Mouse (Mus musculus) liver, postnatal 0 days (tissue): ENCODE results near the gene Mnat1. TPM values are rescaled to one million over a fixed set of nuclear protein-coding genes. Genes with fewer than 3 reads are reported as not detected.

Source experiments
- ATAC-seq: fragments of 200-750 bp; cut with Nextera tagmentation; 2 replicates; pipeline ENCODE4 v1.8.0; 2017; ENCODE audit warnings: mild to moderate bottlenecking, moderate library complexity
- DNase-seq: peaks from one replicate; pipeline ENCODE4 v3.0.0-alpha.2; 2016
- H3K27ac ChIP-seq: fragments of 300-500 bp; sonication (generic); 2 replicates; pipeline ENCODE4 v1.5.1; 2014; ENCODE audit warnings: antibody characterized with exemption, moderate library complexity, mild to moderate bottlenecking, low read depth
- H3K27me3 ChIP-seq: fragments of 300-500 bp; sonication (generic); 2 replicates; pipeline ENCODE4 v1.6.1; 2014; ENCODE audit warnings: low read length, control low read depth, mixed read lengths; ENCODE audit not compliant: insufficient read depth
- H3K36me3 ChIP-seq: fragments of 300-500 bp; sonication (generic); replicated peaks from 2 replicates; pipeline ENCODE4 v1.6.1; 2014; ENCODE audit warnings: mild to moderate bottlenecking, control low read depth, low read length, moderate library complexity, mixed read lengths; ENCODE audit not compliant: insufficient read depth
- H3K4me1 ChIP-seq: fragments of 300-500 bp; sonication (generic); 2 replicates; pipeline ENCODE4 v1.6.1; 2014; ENCODE audit warnings: antibody characterized with exemption, mild to moderate bottlenecking, control low read depth; ENCODE audit not compliant: insufficient read depth
- H3K4me2 ChIP-seq: fragments of 300-500 bp; sonication (generic); 2 replicates; pipeline ENCODE4 v1.6.1; 2014; ENCODE audit warnings: low read depth, mild to moderate bottlenecking, low read length, moderate library complexity, mixed read lengths
- H3K4me3 ChIP-seq: fragments of 300-500 bp; sonication (generic); 2 replicates; pipeline ENCODE4 v1.5.1; 2014; ENCODE audit warnings: low read depth, low read length
- H3K9ac ChIP-seq: fragments of 300-500 bp; sonication (generic); replicated peaks from 2 replicates; pipeline ENCODE4 v1.6.1; 2014; ENCODE audit warnings: mild to moderate bottlenecking, moderate library complexity
- H3K9me3 ChIP-seq: fragments of 300-500 bp; sonication (generic); 2 replicates; pipeline ENCODE4 v1.6.1; 2016; ENCODE audit warnings: mild to moderate bottlenecking, control low read depth, low read length, mixed read lengths
- CTCF ChIP-seq: sonication (generic); IDR thresholded peaks from 2 replicates; pipeline ENCODE4 v1.5.1; 2016; ENCODE audit warnings: antibody characterized with exemption, low read depth
- EP300 ChIP-seq: IDR thresholded peaks from 2 replicates; pipeline ENCODE4 v1.6.1; 2016; ENCODE audit warnings: antibody characterized with exemption, low read depth, mild to moderate bottlenecking
- WGBS: fragments of 180-500 bp; shearing (Covaris S2); extraction: QIAGEN DNeasy Blood & Tissue Kit; methylation state at CpG from one replicate; pipeline ENCODE4 v1.1.7; 2014; ENCODE audit not compliant: insufficient replicate concordance; 5-methylcytosine and 5-hydroxymethylcytosine counted together
- polyA plus RNA-seq: library from polyadenylated mRNA; unstranded; fragments of >200 nt; fragmentation: Nextera tagmentation; extraction: Ambion mirVana; gene quantifications from 2 replicates; pipeline ENCODE4 v1.2.1, GENCODE M21; 2015

Gene Mnat1
- polyA plus RNA-seq, 1 experiment from 2014 or later = 8.6 TPM

GRCm38 (mm10) chr12:73215773-73216172, 92.3 kb downstream of the Mnat1 start:
- ATAC-seq (no peak), DNase-seq (no peak)
- WGBS = 53% methylated on average over 5 of the region's 5 CpGs
- no peak overlapping the region for H3K4me2 ChIP-seq
- no peak overlapping the region for H3K9ac ChIP-seq
- no peaks in the 10 kb centered on the region; the same call in 1 of the 2 replicates for H3K9me3 ChIP-seq
- H3K4me1 ChIP-seq = no peaks in the 10 kb centered on the region
- H3K27ac ChIP-seq = no peak overlapping the region
- no peak overlapping the region for H3K4me3 ChIP-seq
- no peaks in the 10 kb centered on the region for H3K27me3 ChIP-seq
- TF ChIP-seq CTCF (no peak), EP300 (no peak)
- peaks cover 8% of the 10 kb centered on the region; the same call in 1 of the 2 replicates for H3K36me3 ChIP-seq

DNA sequence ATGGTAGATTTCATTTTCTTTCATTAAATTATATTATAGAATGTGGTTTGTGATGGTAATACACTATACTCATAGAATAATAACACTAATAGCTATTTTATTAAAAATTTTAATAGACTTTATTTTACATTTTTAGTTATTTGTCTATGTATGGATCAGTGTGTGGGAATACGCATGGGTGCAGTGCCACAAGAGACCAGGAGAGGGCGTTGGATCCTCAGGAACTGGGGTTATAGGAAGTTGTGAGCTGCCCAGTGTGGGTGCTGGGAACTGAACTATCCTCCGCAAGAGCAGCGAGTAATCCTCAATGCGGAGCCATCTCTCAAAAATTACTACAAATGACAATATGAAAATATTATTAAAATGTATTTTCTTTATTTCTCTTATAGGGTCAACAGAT, 95.1 kb downstream of the Mnat1 start:
- no peaks in the 10 kb centered on the region for H3K27me3 ChIP-seq
- no peak overlapping the region for H3K4me2 ChIP-seq
- no peak for ATAC-seq
- WGBS = 89% methylated on average over 5 of the region's 5 CpGs
- H3K4me3 ChIP-seq = no peak overlapping the region
- H3K27ac ChIP-seq = no peak overlapping the region
- peaks cover 8% of the 10 kb centered on the region; the same call in 1 of the 2 replicates for H3K36me3 ChIP-seq
- no peak overlapping the region for H3K9ac ChIP-seq
- no peak for DNase-seq
- H3K4me1 ChIP-seq = no peaks in the 10 kb centered on the region
- no peaks in the 10 kb centered on the region; the same call in 1 of the 2 replicates for H3K9me3 ChIP-seq
- no peak for TF ChIP-seq EP300
- 0 out of 2 replicates have a peak, but pooled peaks have one; percentile 27 for TF ChIP-seq CTCF

GRCm38 (mm10) chr12:73221235-73221634, 97.7 kb downstream of the Mnat1 start:
- WGBS = 60% methylated on average over 3 of the region's 3 CpGs
- no peaks in the 10 kb centered on the region; the same call in 1 of the 2 replicates for H3K9me3 ChIP-seq
- H3K4me2 ChIP-seq = no peak overlapping the region
- no peak overlapping the region for H3K9ac ChIP-seq
- no peak for TF ChIP-seq CTCF
- no peak for TF ChIP-seq EP300
- no peaks in the 10 kb centered on the region for H3K4me1 ChIP-seq
- no peaks in the 10 kb centered on the region for H3K27me3 ChIP-seq
- no peak for DNase-seq
- no peak overlapping the region for H3K27ac ChIP-seq
- peaks cover 8% of the 10 kb centered on the region for H3K36me3 ChIP-seq
- ATAC-seq = no peak
- no peak overlapping the region for H3K4me3 ChIP-seq

DNA sequence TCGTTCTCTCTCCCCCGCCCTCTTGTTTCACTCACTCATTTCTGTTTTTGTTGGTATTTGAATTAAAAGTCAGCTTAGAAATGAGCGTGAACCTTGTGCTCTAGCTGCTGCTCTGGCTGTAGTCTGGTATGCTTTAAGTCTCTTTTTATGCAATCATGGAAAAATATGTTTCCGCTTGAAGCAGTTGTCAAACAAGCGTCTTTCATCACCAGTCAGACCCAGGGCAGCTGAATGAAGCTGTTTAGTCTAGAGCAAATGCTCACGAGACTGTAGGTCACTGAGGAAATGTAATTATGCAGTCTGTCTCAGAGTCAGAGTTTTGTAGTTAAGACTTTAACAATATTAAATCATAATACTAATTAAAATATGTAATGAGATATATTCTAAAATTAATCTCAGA, 100.4 kb downstream of the Mnat1 start:
- H3K27ac ChIP-seq = no peak overlapping the region
- ATAC-seq (no peak), DNase-seq (no peak)
- peaks cover 5% of the 10 kb centered on the region for H3K36me3 ChIP-seq
- no peak overlapping the region for H3K4me2 ChIP-seq
- H3K9me3 ChIP-seq = no peaks in the 10 kb centered on the region; the same call in 1 of the 2 replicates
- no peaks in the 10 kb centered on the region for H3K4me1 ChIP-seq
- TF ChIP-seq CTCF (no peak), EP300 (no peak)
- no peak overlapping the region for H3K4me3 ChIP-seq
- no peaks in the 10 kb centered on the region for H3K27me3 ChIP-seq
- H3K9ac ChIP-seq = no peak overlapping the region
- 72% methylated on average over 6 of the region's 6 CpGs for WGBS

GRCm38 (mm10) chr12:73228427-73228826, 104.9 kb downstream of the Mnat1 start:
- no peaks in the 10 kb centered on the region for H3K27me3 ChIP-seq
- H3K27ac ChIP-seq = no peak overlapping the region
- H3K4me3 ChIP-seq = no peak overlapping the region
- TF ChIP-seq CTCF (no peak), EP300 (no peak)
- no peaks in the 10 kb centered on the region; the same call in 1 of the 2 replicates for H3K36me3 ChIP-seq
- no peak overlapping the region for H3K9ac ChIP-seq
- no peaks in the 10 kb centered on the region for H3K4me1 ChIP-seq
- DNase-seq = no peak
- no peak overlapping the region for H3K4me2 ChIP-seq
- 92% methylated on average over 3 of the region's 3 CpGs for WGBS
- H3K9me3 ChIP-seq = no peaks in the 10 kb centered on the region
- no peak for ATAC-seq

- Histone ChIP-seq H3K27ac (no peak overlapping the region), H3K27me3 (no peaks in the 10 kb centered on the region), H3K4me1 (no peaks in the 10 kb centered on the region), H3K9ac (no peak overlapping the region), H3K4me2 (no peak overlapping the region), H3K9me3 (no peaks in the 10 kb centered on the region), H3K4me3 (no peak overlapping the region), H3K36me3 (no peaks in the 10 kb centered on the region)
- ATAC-seq (no peak), DNase-seq (no peak)
- TF ChIP-seq CTCF (no peak), EP300 (no peak)
Measured at GRCm38 (mm10) chr12:73230196-73230595, 106.7 kb downstream of the Mnat1 start.

DNA sequence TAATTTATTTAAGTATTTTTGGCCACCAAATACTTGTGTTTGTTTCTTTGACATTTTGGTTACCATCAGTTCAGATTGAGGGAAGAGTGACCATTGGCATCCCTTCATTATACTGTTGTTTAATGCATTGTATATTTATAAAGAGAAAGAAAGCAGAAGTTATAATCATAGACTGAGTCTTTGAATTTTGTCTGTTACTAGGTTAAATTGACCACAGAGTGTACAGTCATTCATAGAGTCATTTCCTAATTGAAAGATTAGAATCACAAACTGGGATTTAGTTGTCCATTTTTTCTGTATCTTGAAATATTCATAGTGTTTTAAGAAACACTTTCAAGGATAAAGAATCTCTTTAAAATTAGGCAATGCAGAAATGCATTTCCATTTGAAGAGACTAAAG, 108.0 kb downstream of the Mnat1 start:
- TF ChIP-seq CTCF (no peak), EP300 (no peak)
- no peak overlapping the region for H3K4me3 ChIP-seq
- H3K9me3 ChIP-seq = no peaks in the 10 kb centered on the region
- no peaks in the 10 kb centered on the region for H3K36me3 ChIP-seq
- no peak for ATAC-seq
- no peak overlapping the region for H3K4me2 ChIP-seq
- no peak for DNase-seq
- no peaks in the 10 kb centered on the region for H3K27me3 ChIP-seq
- H3K9ac ChIP-seq = no peak overlapping the region
- H3K27ac ChIP-seq = no peak overlapping the region
- no peaks in the 10 kb centered on the region for H3K4me1 ChIP-seq
